ENCODE assay signal across 14 mouse cellular contexts in genomic region chr5:72972934-72973333, GRCm38 (mm10). TPM values are rescaled to one million over a fixed set of nuclear protein-coding genes. Genes with fewer than 3 reads are reported as not detected.
DNase-seq lines count a peak whose midpoint lies in the region; ATAC-seq and TF ChIP-seq lines count a peak whose summit lies in the region.
"Had no signal": no experiment of that assay in that cellular context is flagged by ENCODE, and none has a peak within 500 bp of the region (broad histone marks: within the 10 kb centered on the region; RNA-seq: fewer than 3 reads in every experiment).

No protein-coding gene starts in this region.

- no peak overlapping the region for H3K4me3 ChIP-seq in heart, adult 2 months
- H3K4me3 ChIP-seq in lung, postnatal 0 days (ENCODE audit: low read depth, low read length) = no peak overlapping the region
- no peak overlapping the region for H3K4me3 ChIP-seq in kidney, embryonic 14.5 days (ENCODE audit: low read length)
- H3K4me3 ChIP-seq: heart, embryonic 10.5 days; limb, embryonic 13.5 days had no signal

- peaks cover 4% of the 10 kb centered on the region for H3K36me3 ChIP-seq in heart, adult 2 months (ENCODE audit: control insufficient read depth, insufficient read depth, low read length)
- peaks cover 28% of the 10 kb centered on the region for H3K36me3 ChIP-seq in lung, postnatal 0 days (ENCODE audit: insufficient read depth, low read length)
- peaks cover 48% of the 10 kb centered on the region for H3K36me3 ChIP-seq in kidney, embryonic 14.5 days (ENCODE audit: control insufficient read depth, insufficient read depth, low read length)

- TF ChIP-seq EP300 in heart, adult 2 months (IDR thresholded peaks at IDR 0.05; ENCODE audit: insufficient read depth, low read depth, low read length) = no peak
- no peak for TF ChIP-seq EP300 in lung, postnatal 0 days (IDR thresholded peaks at IDR 0.05)

- no peaks in the 10 kb centered on the region for H3K27me3 ChIP-seq in heart, adult 2 months (ENCODE audit: control insufficient read depth, insufficient read depth, low read length)
- no peaks in the 10 kb centered on the region for H3K27me3 ChIP-seq in lung, postnatal 0 days (replicated peaks; ENCODE audit: insufficient read depth, low read length)
- H3K27me3 ChIP-seq in kidney, embryonic 14.5 days (ENCODE audit: control insufficient read depth, insufficient read depth, low read length) = no peaks in the 10 kb centered on the region
- H3K27me3 ChIP-seq: limb, embryonic 13.5 days had no signal

- peak; percentile 21; the same call in 1 of the 2 replicates for TF ChIP-seq CTCF in heart, adult 2 months (IDR thresholded peaks at IDR 0.05)
- TF ChIP-seq CTCF in lung, postnatal 0 days (IDR thresholded peaks at IDR 0.05) = peak; percentile 38

- ATAC-seq in lung, postnatal 0 days = no peak
- ATAC-seq in megakaryocyte progenitor cell, adult 5-6 weeks (replicated peaks; ENCODE audit: poor library complexity) = peak; percentile 39; the same call in 1 of the 2 replicates
- no peak for ATAC-seq in kidney, embryonic 14.5 days (ENCODE audit: low FRiP score, low TSS enrichment)
- ATAC-seq: inflammation-experienced regulatory T-cells, adult 6 months had no signal

- H3K9me3 ChIP-seq in lung, postnatal 0 days (ENCODE audit: low read length) = no peaks in the 10 kb centered on the region
- H3K9me3 ChIP-seq in kidney, embryonic 14.5 days (ENCODE audit: control insufficient read depth, low read length) = no peaks in the 10 kb centered on the region
- H3K9me3 ChIP-seq: heart, embryonic 10.5 days; limb, embryonic 13.5 days had no signal

- WGBS in heart, adult 2 months = 73% methylated on average over 5 of the region's 5 CpGs
- 70% methylated on average over 5 of the region's 5 CpGs for WGBS in lung, postnatal 0 days
- WGBS in kidney, embryonic 14.5 days = 59% methylated on average over 5 of the region's 5 CpGs

- no peaks in the 10 kb centered on the region for H3K4me1 ChIP-seq in heart, adult 2 months (ENCODE audit: control insufficient read depth, insufficient read depth, low read length)
- no peaks in the 10 kb centered on the region for H3K4me1 ChIP-seq in lung, postnatal 0 days (ENCODE audit: insufficient read depth, low read depth, low read length)
- no peaks in the 10 kb centered on the region for H3K4me1 ChIP-seq in kidney, embryonic 14.5 days (ENCODE audit: control insufficient read depth, insufficient read depth, low read length)
- H3K4me1 ChIP-seq: heart, embryonic 10.5 days; limb, embryonic 13.5 days had no signal

- no peak for DNase-seq in heart, adult 2 months
- DNase-seq in heart, postnatal 4 days = no peak
- peak; percentile 21 for DNase-seq in lung, postnatal 0 days (ENCODE audit: low spot score)
- DNase-seq in lung, postnatal 25 days (ENCODE audit: low spot score) = no peak
- DNase-seq in yolk sac, embryonic 10.5 days (ENCODE audit: low spot score) = peak; percentile 15
- DNase-seq in thymus, postnatal 4 days = no peak

- H3K4me2 ChIP-seq in lung, postnatal 0 days (replicated peaks; ENCODE audit: low read depth, low read length) = no peak overlapping the region
- H3K4me2 ChIP-seq in kidney, embryonic 14.5 days (replicated peaks; ENCODE audit: low read depth, low read length) = no peak overlapping the region
- H3K4me2 ChIP-seq: limb, embryonic 13.5 days had no signal

- peaks cover 2% of the 10 kb centered on the region; the same call in 1 of the 2 replicates for H3K79me2 ChIP-seq in heart, adult 2 months (replicated peaks; ENCODE audit: control insufficient read depth, insufficient read depth, low read length)

- no peak overlapping the region for H3K9ac ChIP-seq in heart, adult 2 months (ENCODE audit: low read depth, low read length)
- H3K9ac ChIP-seq in lung, postnatal 0 days (replicated peaks; ENCODE audit: low read depth) = no peak overlapping the region
- H3K9ac ChIP-seq in kidney, embryonic 14.5 days (ENCODE audit: low read depth, low read length) = no peak overlapping the region
- H3K9ac ChIP-seq: limb, embryonic 13.5 days had no signal

- H3K27ac ChIP-seq in heart, adult 2 months = no peak overlapping the region
- H3K27ac ChIP-seq in lung, postnatal 0 days (ENCODE audit: low read length) = no peak overlapping the region
- H3K27ac ChIP-seq in kidney, embryonic 14.5 days (ENCODE audit: low read depth, low read length) = no peak overlapping the region
- H3K27ac ChIP-seq: heart, embryonic 10.5 days; limb, embryonic 13.5 days had no signal

- intact Hi-C loops in heart, adult 2 months (cut with DNase I) = loop anchor here (10.0 kb wide), 1 partner anchor 342 kb away; no protein-coding TSS in a partner anchor

- TF ChIP-seq POLR2A in heart, adult 2 months (IDR thresholded peaks at IDR 0.05; ENCODE audit: insufficient read depth, low read depth, low read length) = no peak

RNA-seq across cellular contexts. Expression of gene Gm10135, which starts 1.6 kb away (rescaled TPM):
- total RNA-seq in heart, adult 2 months (2021) = not detected
- not detected in 2 replicates for polyA plus RNA-seq in heart, adult 2 months (2012; rRNA removed)
- total RNA-seq in heart, postnatal 4 days (2021) = not detected
- not detected in 2 replicates for polyA plus RNA-seq in lung, postnatal 0 days (2015; fragmentation: Nextera tagmentation; extraction: Ambion mirVana)
- total RNA-seq in megakaryocyte progenitor cell, adult 5-6 weeks (2015) = not detected in 2 replicates
- total RNA-seq in megakaryocyte progenitor cell, adult 5-6 weeks (2017) = 1.3 and 4.6 TPM in 2 replicates
- polyA plus RNA-seq in kidney, embryonic 14.5 days (2014; fragmentation: Nextera tagmentation; extraction: Ambion mirVana) = not detected in 2 replicates
- polyA plus RNA-seq: heart, embryonic 10.5 days; inflammation-experienced regulatory T-cells, adult 6 months; limb, embryonic 13.5 days; small intestine, adult 2 months; urinary bladder, adult 2 months had no signal

RNA-seq across cellular contexts. Expression of gene Slc10a4, which starts 33.7 kb away (rescaled TPM):
- under 1 TPM in 1 of 2 experiments, not detected in 1; 0.16 TPM for total RNA-seq in heart, adult 2 months (2021)
- 0.37 and 0.76 TPM in 2 replicates for polyA plus RNA-seq in heart, adult 2 months (2012; rRNA removed)
- under 1 TPM; 0.12 to 0.63 TPM for total RNA-seq in heart, postnatal 4 days (2021)
- polyA plus RNA-seq in lung, postnatal 0 days (2015; fragmentation: Nextera tagmentation; extraction: Ambion mirVana) = 0.27 and 0.44 TPM in 2 replicates
- total RNA-seq in megakaryocyte progenitor cell, adult 5-6 weeks (2015) = not detected in 2 replicates
- not detected in 2 replicates for total RNA-seq in megakaryocyte progenitor cell, adult 5-6 weeks (2017)
- polyA plus RNA-seq in kidney, embryonic 14.5 days (2014; fragmentation: Nextera tagmentation; extraction: Ambion mirVana) = 0.16 and 0.79 TPM in 2 replicates
- total RNA-seq: megakaryocyte, adult 5-6 weeks had no signal
- polyA plus RNA-seq: inflammation-experienced regulatory T-cells, adult 6 months had no signal

RNA-seq across cellular contexts. Expression of gene Slain2, which starts 58.8 kb away (rescaled TPM):
- 100 to 1,000 TPM; 149 to 186 TPM for total RNA-seq in heart, adult 2 months (2021)
- polyA plus RNA-seq in heart, adult 2 months (2012; rRNA removed) = 53.7 and 84.5 TPM in 2 replicates
- 100 to 1,000 TPM; 116 to 121 TPM for total RNA-seq in heart, postnatal 4 days (2021)
- polyA plus RNA-seq in lung, postnatal 0 days (2015; fragmentation: Nextera tagmentation; extraction: Ambion mirVana) = 13.4 and 14.1 TPM in 2 replicates
- 43.2 and 48.5 TPM in 2 replicates for total RNA-seq in megakaryocyte progenitor cell, adult 5-6 weeks (2015)
- 48.0 and 58.0 TPM in 2 replicates for total RNA-seq in megakaryocyte progenitor cell, adult 5-6 weeks (2017)
- 18.4 and 25.3 TPM in 2 replicates for polyA plus RNA-seq in kidney, embryonic 14.5 days (2014; fragmentation: Nextera tagmentation; extraction: Ambion mirVana)

Comparison
In these comparisons a context has a peak if more than half of its experiments do, and no peak if none do; other contexts are left out.
1. DNase-seq: peak in lung, postnatal 0 days (single experiment) and yolk sac, embryonic 10.5 days (single experiment); none in heart, adult 2 months (0 of 2), heart, postnatal 4 days (single experiment), lung, postnatal 25 days (single experiment) and thymus, postnatal 4 days (single experiment).